Mouse (Mus musculus): Measurements from ENCODE around the gene Spns3. TPM values are rescaled to one million over a fixed set of nuclear protein-coding genes. Genes with fewer than 3 reads are reported as not detected.

Spns3 gene
- total and polyA plus RNA-seq, 2 experiments from 2014 or later, result 0.10 to 0.25 TPM

DNA sequence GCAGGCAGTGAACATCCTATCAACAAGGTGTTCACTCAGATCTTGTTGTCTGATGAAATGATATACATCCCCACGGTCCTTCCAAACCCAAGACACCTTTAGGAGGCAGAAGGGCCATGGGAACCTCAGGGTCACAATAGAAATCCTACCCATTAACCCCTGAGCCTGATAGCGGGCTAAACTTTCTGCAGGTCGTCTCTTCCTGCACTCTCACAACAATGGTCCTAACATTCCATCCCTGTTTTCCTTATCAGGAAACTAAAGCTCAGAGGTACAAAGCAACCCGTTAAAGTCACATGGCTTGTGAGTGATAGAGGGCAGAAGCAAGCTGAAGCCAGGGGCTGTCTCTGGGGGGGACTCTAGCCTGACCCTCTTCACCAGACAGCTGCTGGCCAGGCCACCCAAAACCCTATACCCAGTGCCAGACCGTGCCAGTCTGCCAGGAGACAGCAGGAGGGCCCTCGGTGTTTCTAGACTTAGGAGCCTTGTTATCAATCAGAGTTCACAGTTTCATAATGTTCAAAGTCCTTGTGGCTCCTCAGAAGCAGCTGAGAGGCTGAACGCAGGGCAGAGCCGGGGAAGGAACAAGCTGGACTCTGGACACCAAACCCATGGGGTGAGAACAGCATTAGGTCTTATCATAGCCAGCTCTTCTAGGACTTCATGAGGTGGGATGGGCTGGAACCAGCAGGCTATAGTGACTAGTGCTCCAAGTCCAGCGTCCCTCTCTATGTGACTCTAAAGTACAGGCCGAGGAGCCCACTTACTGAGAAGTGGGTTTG, 46.1 kb downstream of the Spns3 start:
- DNase-seq (ENCODE audit: low spot score), result no peak
- ATAC-seq, result no peak

GRCm38 (mm10) chr11:72503501-72503921, 46.8 kb downstream of the Spns3 start:
- DNase-seq (ENCODE audit: low spot score) (no peak), ATAC-seq (0 out of 2 replicates have a peak, but pooled peaks have one; percentile 10)
- H3K9ac ChIP-seq (replicated peaks; ENCODE audit: low read length), result no peak overlapping the region
- no peaks in the 10 kb centered on the region for H3K4me1 ChIP-seq (ENCODE audit: insufficient read depth, low read length)
- no peaks in the 10 kb centered on the region for H3K27me3 ChIP-seq (ENCODE audit: insufficient read depth, low read length)
- no peak overlapping the region for H3K4me2 ChIP-seq (ENCODE audit: low read depth, low read length)
- TF ChIP-seq CTCF (IDR thresholded peaks at IDR 0.05; ENCODE audit: low read depth), result no peak
- WGBS, result 10% methylated on average over 5 of the region's 5 CpGs
- no peaks in the 10 kb centered on the region for H3K9me3 ChIP-seq (ENCODE audit: low read length)
- H3K4me3 ChIP-seq (ENCODE audit: low read length), result no peak overlapping the region
- H3K36me3 ChIP-seq (ENCODE audit: insufficient read depth, low read length), result no peaks in the 10 kb centered on the region
- no peak overlapping the region for H3K27ac ChIP-seq

More for the DNA sequence above, 46.1 kb downstream of the Spns3 start:
- Histone ChIP-seq H3K4me3 (ENCODE audit: low read length) (no peak overlapping the region), H3K4me1 (ENCODE audit: insufficient read depth, low read length) (peaks cover 4% of the 10 kb centered on the region; the same call in 1 of the 2 replicates), H3K27ac (no peak overlapping the region), H3K4me2 (ENCODE audit: low read depth, low read length) (no peak overlapping the region), H3K27me3 (ENCODE audit: insufficient read depth, low read length) (no peaks in the 10 kb centered on the region), H3K9me3 (ENCODE audit: low read length) (no peaks in the 10 kb centered on the region), H3K36me3 (ENCODE audit: insufficient read depth, low read length) (no peaks in the 10 kb centered on the region), H3K9ac (replicated peaks; ENCODE audit: low read length) (no peak overlapping the region)
- WGBS, result 68% methylated on average over 10 of the region's 10 CpGs
- TF ChIP-seq CTCF (IDR thresholded peaks at IDR 0.05; ENCODE audit: low read depth), result no peak

DNA sequence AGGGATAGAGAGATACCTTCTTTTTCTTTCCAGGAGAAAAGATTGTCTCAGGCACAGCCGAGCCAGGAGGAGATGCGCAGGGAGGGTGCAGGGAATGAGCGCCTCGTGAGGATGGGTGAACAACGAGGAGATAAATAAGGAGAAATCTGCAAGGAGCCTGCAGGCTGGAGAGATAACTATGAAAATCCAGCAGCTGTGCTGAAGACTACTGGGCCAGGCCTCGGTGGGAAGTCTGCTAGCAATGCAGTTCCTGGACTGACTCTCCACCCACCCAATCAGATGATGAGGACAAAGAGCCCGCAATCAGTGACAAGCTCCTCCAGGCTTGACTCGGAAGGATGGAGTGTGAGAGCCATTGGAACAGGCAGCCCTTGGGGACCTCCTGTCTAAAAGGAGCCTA, 48.1 kb downstream of the Spns3 start:
- Histone ChIP-seq H3K9me3 (ENCODE audit: low read length) (no peaks in the 10 kb centered on the region), H3K36me3 (ENCODE audit: insufficient read depth, low read length) (no peaks in the 10 kb centered on the region), H3K4me3 (ENCODE audit: low read length) (no peak overlapping the region), H3K27ac (peak overlapping the region; percentile 34; the same call in 1 of the 2 replicates), H3K27me3 (ENCODE audit: insufficient read depth, low read length) (no peaks in the 10 kb centered on the region), H3K4me2 (ENCODE audit: low read depth, low read length) (peak overlapping the region; percentile 19; the same call in 1 of the 2 replicates), H3K9ac (replicated peaks; ENCODE audit: low read length) (0 out of 2 replicates have a peak overlapping the region, but pooled peaks have one; percentile 25), H3K4me1 (ENCODE audit: insufficient read depth, low read length) (peaks cover 4% of the 10 kb centered on the region; the same call in 1 of the 2 replicates)
- ATAC-seq, result peak; percentile 33
- WGBS, result 18% methylated on average over 8 of the region's 8 CpGs
- no peak for TF ChIP-seq CTCF (IDR thresholded peaks at IDR 0.05; ENCODE audit: low read depth)
- DNase-seq (ENCODE audit: low spot score), result peak; percentile 44

GRCm38 (mm10) chr11:72501426-72502002, 48.8 kb downstream of the Spns3 start:
- DNase-seq (ENCODE audit: low spot score) (no peak), ATAC-seq (no peak)
- Histone ChIP-seq H3K4me3 (ENCODE audit: low read length) (no peak overlapping the region), H3K9me3 (ENCODE audit: low read length) (no peaks in the 10 kb centered on the region), H3K27ac (no peak overlapping the region), H3K36me3 (ENCODE audit: insufficient read depth, low read length) (no peaks in the 10 kb centered on the region), H3K4me1 (ENCODE audit: insufficient read depth, low read length) (peaks cover 7% of the 10 kb centered on the region; the same call in 1 of the 2 replicates), H3K4me2 (ENCODE audit: low read depth, low read length) (no peak overlapping the region), H3K9ac (replicated peaks; ENCODE audit: low read length) (no peak overlapping the region), H3K27me3 (ENCODE audit: insufficient read depth, low read length) (no peaks in the 10 kb centered on the region)
- TF ChIP-seq CTCF (IDR thresholded peaks at IDR 0.05; ENCODE audit: low read depth), result no peak
- 33% methylated on average over 5 of the region's 5 CpGs for WGBS

DNA sequence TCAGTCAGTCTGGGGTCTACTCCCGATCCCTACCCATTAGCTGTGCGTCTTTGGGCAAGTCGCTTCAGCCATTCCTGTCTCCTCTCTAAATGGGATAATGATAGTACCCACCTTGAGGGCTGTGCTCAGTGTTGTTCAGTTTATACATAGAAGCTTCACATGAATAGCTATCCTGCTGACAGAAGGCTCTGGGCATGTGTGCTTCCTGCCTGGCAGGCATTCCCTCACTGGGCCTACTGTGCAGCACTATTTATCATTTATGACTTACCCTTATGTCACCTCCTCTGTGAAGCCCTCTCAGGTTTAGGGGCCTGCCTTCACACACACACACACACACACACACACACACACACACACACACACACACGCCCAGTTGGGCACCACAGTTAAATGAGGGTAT, 50.2 kb downstream of the Spns3 start:
- WGBS, result 88% methylated on average over 4 of the region's 4 CpGs
- ATAC-seq (no peak), DNase-seq (ENCODE audit: low spot score) (no peak)
- no peak overlapping the region for H3K4me2 ChIP-seq (ENCODE audit: low read depth, low read length)
- H3K9ac ChIP-seq (replicated peaks; ENCODE audit: low read length), result no peak overlapping the region
- no peaks in the 10 kb centered on the region for H3K27me3 ChIP-seq (ENCODE audit: insufficient read depth, low read length)
- H3K36me3 ChIP-seq (ENCODE audit: insufficient read depth, low read length), result no peaks in the 10 kb centered on the region
- no peak for TF ChIP-seq CTCF (IDR thresholded peaks at IDR 0.05; ENCODE audit: low read depth)
- H3K4me1 ChIP-seq (ENCODE audit: insufficient read depth, low read length), result peaks cover 7% of the 10 kb centered on the region; the same call in 1 of the 2 replicates
- no peak overlapping the region for H3K27ac ChIP-seq
- H3K4me3 ChIP-seq (ENCODE audit: low read length), result no peak overlapping the region
- no peaks in the 10 kb centered on the region for H3K9me3 ChIP-seq (ENCODE audit: low read length)

- Histone ChIP-seq H3K9me3 (ENCODE audit: low read length) (no peaks in the 10 kb centered on the region), H3K4me1 (ENCODE audit: insufficient read depth, low read length) (peaks cover 7% of the 10 kb centered on the region; the same call in 1 of the 2 replicates), H3K36me3 (ENCODE audit: insufficient read depth, low read length) (no peaks in the 10 kb centered on the region), H3K27ac (no peak overlapping the region), H3K4me3 (ENCODE audit: low read length) (no peak overlapping the region), H3K4me2 (ENCODE audit: low read depth, low read length) (no peak overlapping the region), H3K9ac (replicated peaks; ENCODE audit: low read length) (no peak overlapping the region), H3K27me3 (ENCODE audit: insufficient read depth, low read length) (no peaks in the 10 kb centered on the region)
- no peak for TF ChIP-seq CTCF (IDR thresholded peaks at IDR 0.05; ENCODE audit: low read depth)
- DNase-seq (ENCODE audit: low spot score), result peak; percentile 37
- ATAC-seq, result peak; percentile 42; the same call in 1 of the 2 replicates
- 18% methylated on average over 4 of the region's 4 CpGs for WGBS
Measured at GRCm38 (mm10) chr11:72497367-72497766, 52.9 kb downstream of the Spns3 start.
